Mouse (Mus musculus): Measurements from ENCODE around the gene Amot. TPM values are rescaled to one million over a fixed set of nuclear protein-coding genes. Genes with fewer than 3 reads are reported as not detected.

The Amot gene
- total RNA-seq (2021), result 100 to 1,000 TPM; 152 to 215 TPM
- long read RNA-seq, experiment 1, partial matches to known transcripts, result 0 of 11 reads
- long read RNA-seq, experiment 1, other reads (novel, unspliced or antisense), result 11 of 11 reads
- long read RNA-seq, experiment 2, partial matches to known transcripts, result 0 of 15 reads
- long read RNA-seq, experiment 2, other reads (novel, unspliced or antisense), result 15 of 15 reads

- peak; percentile 87 for DNase-seq
These were observed at the start of gene Amot for GRCm38 (mm10) chrX:145504717-145505415. Gene Amot, minus strand, starts transcription at chrX:145505181.

GRCm38 (mm10) chrX:145545060-145545459 lies 40.1 kb upstream of the Amot start:
- intact Hi-C loops (cut with DNase I; ENCODE audit: low total_unique reads), result no loop called here
- DNase-seq, result no peak

More at GRCm38 (mm10) chrX:145504717-145505415, at the start of gene Amot:
- intact Hi-C loops (cut with DNase I; ENCODE audit: low total_unique reads), result no loop called here

- no peak for DNase-seq
- intact Hi-C loops (cut with DNase I; ENCODE audit: low total_unique reads), result no loop called here
These were observed 38.9 kb upstream of the Amot start for GRCm38 (mm10) chrX:145543602-145544490.

- no peak for DNase-seq
- intact Hi-C loops (cut with DNase I; ENCODE audit: low total_unique reads), result no loop called here
These were observed 36.1 kb upstream of the Amot start for GRCm38 (mm10) chrX:145541050-145541449.

- no peak for DNase-seq
- intact Hi-C loops (cut with DNase I; ENCODE audit: low total_unique reads), result no loop called here
These were observed 35.3 kb upstream of the Amot start for GRCm38 (mm10) chrX:145540321-145540720.

- no peak for DNase-seq
- intact Hi-C loops (cut with DNase I; ENCODE audit: low total_unique reads), result no loop called here
These were observed 24.6 kb upstream of the Amot start for GRCm38 (mm10) chrX:145529602-145530001.

GRCm38 (mm10) chrX:145516322-145517066 lies 11.5 kb upstream of the Amot start:
- DNase-seq, result no peak
- intact Hi-C loops (cut with DNase I; ENCODE audit: low total_unique reads), result no loop called here

- no peak for DNase-seq
- intact Hi-C loops (cut with DNase I; ENCODE audit: low total_unique reads), result no loop called here
These were observed 10.6 kb upstream of the Amot start for GRCm38 (mm10) chrX:145515498-145516158.

GRCm38 (mm10) chrX:145510675-145511074 lies 5.7 kb upstream of the Amot start:
- intact Hi-C loops (cut with DNase I; ENCODE audit: low total_unique reads), result no loop called here
- DNase-seq, result no peak

- peak; percentile 69 for DNase-seq
- intact Hi-C loops (cut with DNase I; ENCODE audit: low total_unique reads), result no loop called here
These were observed 648 bp upstream of the Amot start for GRCm38 (mm10) chrX:145505457-145506201.

- intact Hi-C loops (cut with DNase I; ENCODE audit: low total_unique reads), result no loop called here
- no peak for DNase-seq
These were observed 3.2 kb downstream of the Amot start for GRCm38 (mm10) chrX:145501666-145502355.

GRCm38 (mm10) chrX:145499101-145499500 lies 5.9 kb downstream of the Amot start:
- intact Hi-C loops (cut with DNase I; ENCODE audit: low total_unique reads), result no loop called here
- DNase-seq, result no peak

GRCm38 (mm10) chrX:145498691-145499090 lies 6.3 kb downstream of the Amot start:
- intact Hi-C loops (cut with DNase I; ENCODE audit: low total_unique reads), result no loop called here
- DNase-seq, result no peak

- no peak for DNase-seq
- intact Hi-C loops (cut with DNase I; ENCODE audit: low total_unique reads), result no loop called here
These were observed 7.5 kb downstream of the Amot start for GRCm38 (mm10) chrX:145497486-145497885.

GRCm38 (mm10) chrX:145495381-145495780 lies 9.6 kb downstream of the Amot start:
- intact Hi-C loops (cut with DNase I; ENCODE audit: low total_unique reads), result no loop called here
- no peak for DNase-seq

- no peak for DNase-seq
- intact Hi-C loops (cut with DNase I; ENCODE audit: low total_unique reads), result no loop called here
These were observed 14.2 kb downstream of the Amot start for GRCm38 (mm10) chrX:145490821-145491220.

GRCm38 (mm10) chrX:145490417-145490816 lies 14.6 kb downstream of the Amot start:
- intact Hi-C loops (cut with DNase I; ENCODE audit: low total_unique reads), result no loop called here
- DNase-seq, result no peak

- intact Hi-C loops (cut with DNase I; ENCODE audit: low total_unique reads), result no loop called here
These were observed 15.0 kb downstream of the Amot start for GRCm38 (mm10) chrX:145489950-145490349.

More at GRCm38 (mm10) chrX:145489950-145490349, 15.0 kb downstream of the Amot start:
- no peak for DNase-seq
